Mouse (Mus musculus): Measurements from ENCODE around the gene 2010315B03Rik. TPM values are rescaled to one million over a fixed set of nuclear protein-coding genes. Genes with fewer than 3 reads are reported as not detected.

The 2010315B03Rik gene
- total and polyA plus RNA-seq, 2 experiments from 2014 or later: 5.5 to 14.0 TPM

GRCm38 (mm10) chr9:124280576-124281447 lies 31.7 kb downstream of the 2010315B03Rik start:
- Histone ChIP-seq H3K4me3 (ENCODE audit: low read depth, low read length) (peak overlapping the region; percentile 89), H3K9me3 (replicated peaks; ENCODE audit: control insufficient read depth, low read length) (no peaks in the 10 kb centered on the region), H3K27ac (ENCODE audit: low read depth) (peak overlapping the region; percentile 86; the same call in 1 of the 2 replicates), H3K9ac (replicated peaks; ENCODE audit: low read depth, low read length) (peak overlapping the region; percentile 74; the same call in 1 of the 2 replicates), H3K4me1 (ENCODE audit: control insufficient read depth, insufficient read depth) (0 out of 2 replicates have a peak, but pooled peaks cover 11% of the 10 kb centered on the region), H3K27me3 (ENCODE audit: control insufficient read depth, insufficient read depth, low read length) (no peaks in the 10 kb centered on the region), H3K36me3 (replicated peaks; ENCODE audit: control insufficient read depth, insufficient read depth, low read length) (no peaks in the 10 kb centered on the region), H3K4me2 (ENCODE audit: low read depth, low read length) (peak overlapping the region; percentile 72)
- ATAC-seq (ENCODE audit: insufficient read depth, low read depth) (no peak), DNase-seq (ENCODE audit: low spot score) (no peak)
- 68% methylated on average over 2 of the region's 2 CpGs for WGBS
- TF ChIP-seq EP300 (IDR thresholded peaks at IDR 0.05; ENCODE audit: low read depth) (no peak), CTCF (IDR thresholded peaks at IDR 0.05; ENCODE audit: low read depth) (no peak)

- Histone ChIP-seq H3K27ac (ENCODE audit: low read depth) (no peak overlapping the region), H3K27me3 (ENCODE audit: control insufficient read depth, insufficient read depth, low read length) (no peaks in the 10 kb centered on the region), H3K9me3 (replicated peaks; ENCODE audit: control insufficient read depth, low read length) (peaks cover 9% of the 10 kb centered on the region; the same call in 1 of the 2 replicates), H3K9ac (replicated peaks; ENCODE audit: low read depth, low read length) (no peak overlapping the region), H3K4me3 (ENCODE audit: low read depth, low read length) (no peak overlapping the region), H3K4me2 (ENCODE audit: low read depth, low read length) (no peak overlapping the region), H3K36me3 (replicated peaks; ENCODE audit: control insufficient read depth, insufficient read depth, low read length) (peaks cover 3% of the 10 kb centered on the region), H3K4me1 (ENCODE audit: control insufficient read depth, insufficient read depth) (0 out of 2 replicates have a peak, but pooled peaks cover 11% of the 10 kb centered on the region)
- TF ChIP-seq EP300 (IDR thresholded peaks at IDR 0.05; ENCODE audit: low read depth) (no peak), CTCF (IDR thresholded peaks at IDR 0.05; ENCODE audit: low read depth) (no peak)
- ATAC-seq (ENCODE audit: insufficient read depth, low read depth): no peak
- DNase-seq (ENCODE audit: low spot score): no peak
- 43% methylated on average over 2 of the region's 2 CpGs for WGBS
Observed at GRCm38 (mm10) chr9:124279300-124279699, 33.2 kb downstream of the 2010315B03Rik start.

GRCm38 (mm10) chr9:124275064-124275463 lies 37.4 kb downstream of the 2010315B03Rik start:
- no peak for DNase-seq (ENCODE audit: low spot score)
- WGBS: 81% methylated on average over 2 of the region's 2 CpGs
- Histone ChIP-seq H3K27ac (ENCODE audit: low read depth) (no peak overlapping the region), H3K9me3 (replicated peaks; ENCODE audit: control insufficient read depth, low read length) (peaks cover 38% of the 10 kb centered on the region), H3K4me1 (ENCODE audit: control insufficient read depth, insufficient read depth) (no peaks in the 10 kb centered on the region), H3K9ac (replicated peaks; ENCODE audit: low read depth, low read length) (no peak overlapping the region), H3K4me3 (ENCODE audit: low read depth, low read length) (no peak overlapping the region), H3K4me2 (ENCODE audit: low read depth, low read length) (no peak overlapping the region), H3K36me3 (replicated peaks; ENCODE audit: control insufficient read depth, insufficient read depth, low read length) (peaks cover 13% of the 10 kb centered on the region), H3K27me3 (ENCODE audit: control insufficient read depth, insufficient read depth, low read length) (no peaks in the 10 kb centered on the region)
- TF ChIP-seq CTCF (IDR thresholded peaks at IDR 0.05; ENCODE audit: low read depth) (no peak), EP300 (IDR thresholded peaks at IDR 0.05; ENCODE audit: low read depth) (no peak)
- ATAC-seq (ENCODE audit: insufficient read depth, low read depth): no peak

- ATAC-seq (ENCODE audit: insufficient read depth, low read depth): 0 out of 2 replicates have a peak, but pooled peaks have one; percentile 36
Observed at GRCm38 (mm10) chr9:124273172-124273571, 39.3 kb downstream of the 2010315B03Rik start.

GRCm38 (mm10) chr9:124267929-124268328 lies 44.6 kb downstream of the 2010315B03Rik start:
- no peak overlapping the region for H3K4me2 ChIP-seq (ENCODE audit: low read depth, low read length)
- H3K4me3 ChIP-seq (ENCODE audit: low read depth, low read length): no peak overlapping the region
- WGBS: 34% methylated on average over 2 of the region's 2 CpGs
- DNase-seq (ENCODE audit: low spot score): no peak
- TF ChIP-seq CTCF (IDR thresholded peaks at IDR 0.05; ENCODE audit: low read depth): no peak
- no peak overlapping the region for H3K27ac ChIP-seq (ENCODE audit: low read depth)
- H3K4me1 ChIP-seq (ENCODE audit: control insufficient read depth, insufficient read depth): no peaks in the 10 kb centered on the region
- ATAC-seq (ENCODE audit: insufficient read depth, low read depth): no peak
- H3K27me3 ChIP-seq (ENCODE audit: control insufficient read depth, insufficient read depth, low read length): no peaks in the 10 kb centered on the region
- no peak overlapping the region for H3K9ac ChIP-seq (replicated peaks; ENCODE audit: low read depth, low read length)
- H3K9me3 ChIP-seq (replicated peaks; ENCODE audit: control insufficient read depth, low read length): peaks cover 34% of the 10 kb centered on the region
- peaks cover 23% of the 10 kb centered on the region for H3K36me3 ChIP-seq (replicated peaks; ENCODE audit: control insufficient read depth, insufficient read depth, low read length)

More at GRCm38 (mm10) chr9:124273172-124273571, 39.3 kb downstream of the 2010315B03Rik start:
- Histone ChIP-seq H3K9ac (replicated peaks; ENCODE audit: low read depth, low read length) (no peak overlapping the region), H3K9me3 (replicated peaks; ENCODE audit: control insufficient read depth, low read length) (peaks cover 56% of the 10 kb centered on the region), H3K27ac (ENCODE audit: low read depth) (no peak overlapping the region), H3K4me3 (ENCODE audit: low read depth, low read length) (no peak overlapping the region), H3K4me1 (ENCODE audit: control insufficient read depth, insufficient read depth) (no peaks in the 10 kb centered on the region), H3K27me3 (ENCODE audit: control insufficient read depth, insufficient read depth, low read length) (no peaks in the 10 kb centered on the region), H3K4me2 (ENCODE audit: low read depth, low read length) (no peak overlapping the region), H3K36me3 (replicated peaks; ENCODE audit: control insufficient read depth, insufficient read depth, low read length) (peaks cover 31% of the 10 kb centered on the region)
- DNase-seq (ENCODE audit: low spot score): no peak
- TF ChIP-seq CTCF (IDR thresholded peaks at IDR 0.05; ENCODE audit: low read depth) (no peak), EP300 (IDR thresholded peaks at IDR 0.05; ENCODE audit: low read depth) (no peak)
